8 mouse cellular contexts compared by ENCODE assay signal in the genomic region with DNA sequence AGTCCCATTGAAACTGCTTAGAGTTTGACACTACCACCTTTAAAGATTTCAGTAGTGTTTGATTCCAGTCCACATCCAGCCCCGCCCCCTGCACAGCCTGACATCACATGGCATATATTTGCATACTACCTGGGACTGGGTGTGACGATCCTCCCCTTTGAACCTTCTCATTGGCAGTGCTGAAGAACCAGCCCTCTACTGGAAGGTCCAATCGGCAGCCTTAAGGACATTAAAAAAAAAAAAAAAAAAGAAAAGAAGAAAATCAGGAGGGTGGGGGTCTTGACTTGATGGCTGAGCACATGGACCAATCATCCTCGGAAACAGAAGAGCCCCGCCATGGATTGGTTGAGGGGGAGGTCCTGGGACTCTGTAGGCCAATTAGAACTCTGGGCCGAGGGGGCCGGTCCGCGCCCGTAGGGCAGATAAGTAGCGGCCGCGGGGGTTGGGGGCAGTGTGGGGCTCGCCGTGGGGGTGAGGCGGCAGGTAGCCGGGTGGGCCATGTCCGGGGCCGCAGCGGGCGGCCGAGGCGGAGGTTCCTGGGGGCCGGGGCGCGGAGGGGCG. TPM values are rescaled to one million over a fixed set of nuclear protein-coding genes. Genes with fewer than 3 reads are reported as not detected.
A peak's percentile ranks its signal among the peaks of the same experiment; 100 is the strongest.
DNase-seq lines count a peak whose midpoint lies in the region; ATAC-seq and TF ChIP-seq lines count a peak whose summit lies in the region.

Gene Fam117a, plus strand, starts transcription at position 451 of the 561 bp plus-strand sequence.

- peak; percentile 99 for ATAC-seq in forebrain, postnatal 0 days
- ATAC-seq in lung, embryonic 16.5 days (ENCODE audit: low read depth) = peak; percentile 97

- H3K36me3 ChIP-seq in forebrain, postnatal 0 days (ENCODE audit: insufficient read depth) = no peaks in the 10 kb centered on the region
- H3K36me3 ChIP-seq in lung, embryonic 16.5 days (ENCODE audit: control insufficient read depth, insufficient read depth, low read length) = no peaks in the 10 kb centered on the region

- TF ChIP-seq CTCF in cerebellum, adult 2 months (IDR thresholded peaks at IDR 0.05; ENCODE audit: borderline replicate concordance, insufficient read depth, low read depth, low read length) = no peak
- peak; percentile 15; the same call in 1 of the 2 replicates for TF ChIP-seq CTCF in forebrain, postnatal 0 days (IDR thresholded peaks at IDR 0.05; ENCODE audit: low read depth)
- TF ChIP-seq CTCF in layer of hippocampus, adult 2 months (conservative IDR thresholded peaks at IDR 0.05) = peak; percentile 37; the same call in 1 of the 2 replicates

- H3K27me3 ChIP-seq in cerebellum, adult 2 months (ENCODE audit: control insufficient read depth, insufficient read depth, low read length) = no peaks in the 10 kb centered on the region; the same call in 1 of the 2 replicates
- peaks cover 4% of the 10 kb centered on the region; the same call in 1 of the 2 replicates for H3K27me3 ChIP-seq in forebrain, postnatal 0 days (ENCODE audit: insufficient read depth, low read length)
- no peaks in the 10 kb centered on the region for H3K27me3 ChIP-seq in lung, embryonic 16.5 days (ENCODE audit: control insufficient read depth, insufficient read depth, low read depth, low read length)

- whole genome bisulfite sequencing in cerebellum, adult 2 months = 1% methylated on average over 24 of the region's 27 CpGs
- WGBS in forebrain, postnatal 0 days = 2% methylated on average over 22 of the region's 27 CpGs
- WGBS in lung, embryonic 16.5 days = under 1% methylated on average over 18 of the region's 27 CpGs

- peak within 1 kb of the TSS; percentile 59 for H3K9ac ChIP-seq in forebrain, postnatal 0 days
- H3K9ac ChIP-seq in lung, embryonic 16.5 days (ENCODE audit: low read length) = peak within 1 kb of the TSS; percentile 85

- no peak within 1 kb of the TSS for H3K27ac ChIP-seq in cerebellum, adult 2 months (ENCODE audit: insufficient read depth, low read length)
- no peak within 1 kb of the TSS for H3K27ac ChIP-seq in forebrain, postnatal 0 days (ENCODE audit: low read depth, low read length)
- H3K27ac ChIP-seq in layer of hippocampus, adult 2 months = peak within 1 kb of the TSS; percentile 74
- peak within 1 kb of the TSS; percentile 76 for H3K27ac ChIP-seq in lung, embryonic 16.5 days (ENCODE audit: low read length)

- no peak for TF ChIP-seq POLR2A in cerebellum, adult 2 months (IDR thresholded peaks at IDR 0.05; ENCODE audit: borderline replicate concordance, insufficient read depth, low read length)

- H3K4me1 ChIP-seq in cerebellum, adult 2 months (ENCODE audit: control insufficient read depth, insufficient read depth, low read length) = no peaks in the 10 kb centered on the region
- H3K4me1 ChIP-seq in forebrain, postnatal 0 days (ENCODE audit: insufficient read depth) = no peaks in the 10 kb centered on the region
- peaks cover 18% of the 10 kb centered on the region for H3K4me1 ChIP-seq in lung, embryonic 16.5 days (replicated peaks; ENCODE audit: control insufficient read depth, insufficient read depth, low read length)

- peak; percentile 91 for DNase-seq in MN1 (ENCODE audit: low spot score)
- peak; percentile 32 to 61 for DNase-seq in cerebellum, adult 2 months
- DNase-seq in forebrain, postnatal 0 days = peak; percentile 87
- DNase-seq in heart, postnatal 36 days = peak; percentile 77 to 82
- DNase-seq in layer of hippocampus, adult 2 months (ENCODE audit: low spot score in 2 of 2) = peak; percentile 69 to 80
- peak; percentile 66 for DNase-seq in ovary, postnatal 10 days (ENCODE audit: low spot score)
- peak; percentile 90 for DNase-seq in thymus, postnatal 10 days (ENCODE audit: low spot score in 2 of 2)

- H3K4me3 ChIP-seq in cerebellum, adult 2 months (replicated peaks; ENCODE audit: insufficient read depth, low read depth, low read length) = peak within 1 kb of the TSS; percentile 64
- H3K4me3 ChIP-seq in forebrain, postnatal 0 days (ENCODE audit: low read depth, low read length) = peak within 1 kb of the TSS; percentile 78
- peak within 1 kb of the TSS; percentile 83 for H3K4me3 ChIP-seq in layer of hippocampus, adult 2 months
- H3K4me3 ChIP-seq in lung, embryonic 16.5 days (ENCODE audit: low read length) = peak within 1 kb of the TSS; percentile 76

- H3K4me2 ChIP-seq in forebrain, postnatal 0 days (ENCODE audit: low read depth) = peak within 1 kb of the TSS; percentile 98
- H3K4me2 ChIP-seq in lung, embryonic 16.5 days (ENCODE audit: low read depth, low read length) = peak within 1 kb of the TSS; percentile 87

- no peaks in the 10 kb centered on the region for H3K9me3 ChIP-seq in forebrain, postnatal 0 days (ENCODE audit: low read length)
- H3K9me3 ChIP-seq in lung, embryonic 16.5 days (ENCODE audit: control insufficient read depth, low read length) = no peaks in the 10 kb centered on the region

- intact Hi-C loops in heart, postnatal 36 days (cut with DNase I) = loop anchor here (2.0 kb wide), 1 partner anchor 48 kb away; the partner anchor contains the start of gene Slc35b1

RNA-seq across cellular contexts. Expression of gene Fam117a, which starts in this region (rescaled TPM):
- 14.3 and 17.4 TPM in 2 replicates for polyA plus RNA-seq in cerebellum, adult 2 months (2012; rRNA removed)
- 5.5 TPM in 2 replicates for total RNA-seq in forebrain, postnatal 0 days (2014; rRNA removed)
- polyA plus RNA-seq in forebrain, postnatal 0 days (2015; fragmentation: Nextera tagmentation; extraction: Ambion mirVana) = 1.0 and 1.8 TPM in 2 replicates
- total RNA-seq in heart, postnatal 36 days (2021) = 10 to 100 TPM in 1 of 2 experiments, 1 to 10 TPM in 1; 7.0 to 10.3 TPM
- 1 to 10 TPM; 4.1 to 6.0 TPM for total RNA-seq in layer of hippocampus, adult 2 months (2021)
- polyA plus RNA-seq in lung, embryonic 16.5 days (2015; fragmentation: Nextera tagmentation; extraction: Ambion mirVana) = 15.1 and 15.7 TPM in 2 replicates

Comparison
In these comparisons a context has a peak if more than half of its experiments do, and no peak if none do; other contexts are left out.
1. H3K27ac ChIP-seq: peak in layer of hippocampus, adult 2 months (single experiment) and lung, embryonic 16.5 days (single experiment); none in cerebellum, adult 2 months (single experiment) and forebrain, postnatal 0 days (single experiment).
2. Peak in every context shown above with its lines, with median percentiles within 50 percentile points of each other: DNase-seq and H3K4me3 ChIP-seq.